ENCODE assay signal across 8 mouse cellular contexts in the genomic region with DNA sequence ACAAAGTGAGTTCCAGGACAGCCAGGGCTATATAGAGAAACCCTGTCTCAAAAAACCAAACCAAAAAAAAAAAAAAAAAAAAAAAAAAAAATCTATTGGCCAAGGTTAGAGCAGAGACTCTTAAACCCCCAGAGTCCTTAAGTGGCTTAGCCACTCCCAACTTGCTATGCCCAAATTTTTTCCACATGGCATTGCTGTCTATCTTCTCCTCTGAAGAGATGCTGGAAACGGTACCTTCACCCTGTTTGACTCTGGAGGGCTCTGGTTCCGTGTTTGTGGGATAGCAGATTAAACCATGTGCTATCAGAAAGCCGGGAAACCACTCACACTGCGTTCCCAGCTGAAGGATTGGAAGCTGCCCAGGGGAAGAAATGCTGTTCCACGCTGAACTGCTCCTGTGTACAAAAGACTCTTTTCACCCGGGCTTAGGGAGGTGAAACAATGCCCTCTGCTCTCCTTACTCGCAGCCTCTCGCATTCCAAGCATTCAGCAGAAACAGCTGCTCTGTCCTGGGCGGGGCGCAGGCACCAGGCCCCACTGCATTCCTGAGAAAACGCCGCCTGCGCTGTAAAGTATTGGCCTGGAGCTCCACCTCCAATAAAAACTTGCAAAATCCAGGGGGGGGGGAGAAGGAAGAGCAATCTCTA.
DNase-seq lines count a peak whose midpoint lies in the region; ATAC-seq lines count a peak whose summit lies in the region.

No protein-coding gene starts in this region.

- under 1% methylated on average over 13 of the region's 13 CpGs for WGBS in embryonic facial prominence, embryonic 11.5 days
- under 1% methylated on average over 13 of the region's 13 CpGs for WGBS in limb, embryonic 12.5 days
- WGBS in midbrain, embryonic 16.5 days = 2% methylated on average over 13 of the region's 13 CpGs

- peak; percentile 98 for ATAC-seq in embryonic facial prominence, embryonic 11.5 days (replicated peaks; ENCODE audit: insufficient number of reproducible peaks, low FRiP score, low TSS enrichment, low read depth)
- ATAC-seq in limb, embryonic 12.5 days (ENCODE audit: insufficient number of reproducible peaks, insufficient read depth, low FRiP score, low TSS enrichment, low read depth) = peak; percentile 96
- ATAC-seq in midbrain, embryonic 16.5 days = peak; percentile 74

- peak overlapping the region; percentile 79 for H3K27ac ChIP-seq in embryonic facial prominence, embryonic 11.5 days (replicated peaks; ENCODE audit: low read depth, low read length)
- peak overlapping the region; percentile 89 for H3K27ac ChIP-seq in limb, embryonic 12.5 days
- H3K27ac ChIP-seq in midbrain, embryonic 16.5 days (ENCODE audit: low read length) = peak overlapping the region; percentile 72

- H3K4me1 ChIP-seq in embryonic facial prominence, embryonic 11.5 days (ENCODE audit: control insufficient read depth, insufficient read depth, low read length) = no peaks in the 10 kb centered on the region
- peaks cover 3% of the 10 kb centered on the region; the same call in 1 of the 2 replicates for H3K4me1 ChIP-seq in limb, embryonic 12.5 days (replicated peaks)
- H3K4me1 ChIP-seq in midbrain, embryonic 16.5 days (ENCODE audit: control insufficient read depth, insufficient read depth, low read length) = peaks cover 31% of the 10 kb centered on the region

- peak; percentile 71 for DNase-seq in adrenal gland, postnatal 14 days
- DNase-seq in embryonic facial prominence, embryonic 11.5 days (ENCODE audit: low spot score) = peak; percentile 95
- DNase-seq in heart, adult 9 months (ENCODE audit: low spot score in 2 of 2) = peak; percentile 55 to 57
- DNase-seq in kidney, adult 8-10 months = peak; percentile 35 to 44
- DNase-seq in testis, postnatal 10 days (ENCODE audit: low spot score) = peak; percentile 79
- no peak for DNase-seq in MN1 (ENCODE audit: low spot score)

- no peaks in the 10 kb centered on the region for H3K9me3 ChIP-seq in embryonic facial prominence, embryonic 11.5 days (replicated peaks; ENCODE audit: control insufficient read depth, low read length)
- no peaks in the 10 kb centered on the region for H3K9me3 ChIP-seq in limb, embryonic 12.5 days
- H3K9me3 ChIP-seq in midbrain, embryonic 16.5 days (replicated peaks; ENCODE audit: control insufficient read depth, low read length, poor library complexity, severe bottlenecking) = no peaks in the 10 kb centered on the region

- peak overlapping the region; percentile 57 for H3K4me2 ChIP-seq in embryonic facial prominence, embryonic 11.5 days (ENCODE audit: low read depth, low read length)
- H3K4me2 ChIP-seq in limb, embryonic 12.5 days = peak overlapping the region; percentile 56
- peak overlapping the region; percentile 60 for H3K4me2 ChIP-seq in midbrain, embryonic 16.5 days (ENCODE audit: low read length)

- H3K4me3 ChIP-seq in embryonic facial prominence, embryonic 11.5 days (ENCODE audit: low read depth, low read length) = peak overlapping the region; percentile 38
- H3K4me3 ChIP-seq in limb, embryonic 12.5 days (replicated peaks) = peak overlapping the region; percentile 41
- H3K4me3 ChIP-seq in midbrain, embryonic 16.5 days (ENCODE audit: low read depth, low read length) = peak overlapping the region; percentile 32

- H3K9ac ChIP-seq in embryonic facial prominence, embryonic 11.5 days (replicated peaks; ENCODE audit: low read length) = peak overlapping the region; percentile 47
- peak overlapping the region; percentile 28 for H3K9ac ChIP-seq in limb, embryonic 12.5 days (replicated peaks)
- H3K9ac ChIP-seq in midbrain, embryonic 16.5 days (ENCODE audit: low read depth, low read length) = peak overlapping the region; percentile 59

- no peaks in the 10 kb centered on the region for H3K36me3 ChIP-seq in embryonic facial prominence, embryonic 11.5 days (replicated peaks; ENCODE audit: control insufficient read depth, insufficient read depth, low read depth, low read length)
- H3K36me3 ChIP-seq in limb, embryonic 12.5 days = no peaks in the 10 kb centered on the region
- H3K36me3 ChIP-seq in midbrain, embryonic 16.5 days (ENCODE audit: control insufficient read depth, insufficient read depth, low read length) = no peaks in the 10 kb centered on the region

- no peaks in the 10 kb centered on the region for H3K27me3 ChIP-seq in embryonic facial prominence, embryonic 11.5 days (ENCODE audit: control insufficient read depth, insufficient read depth, low read length)
- no peaks in the 10 kb centered on the region for H3K27me3 ChIP-seq in limb, embryonic 12.5 days
- no peaks in the 10 kb centered on the region for H3K27me3 ChIP-seq in midbrain, embryonic 16.5 days (ENCODE audit: control insufficient read depth, insufficient read depth, low read depth, low read length)
